Mouse (Mus musculus) CD4-positive, CD25-positive, alpha-beta regulatory T cell (primary cell): Measurements from ENCODE around the gene Olfr1306. TPM values are rescaled to one million over a fixed set of nuclear protein-coding genes. Genes with fewer than 3 reads are reported as not detected.

Source experiments
- polyA plus RNA-seq: library from polyadenylated mRNA; unstranded; fragments of 100-300 nt; shearing (Covaris generic); gene quantifications from one replicate; pipeline ENCODE4 v1.2.1, GENCODE M21; 2017

The Olfr1306 gene
- not detected for polyA plus RNA-seq

DNA sequence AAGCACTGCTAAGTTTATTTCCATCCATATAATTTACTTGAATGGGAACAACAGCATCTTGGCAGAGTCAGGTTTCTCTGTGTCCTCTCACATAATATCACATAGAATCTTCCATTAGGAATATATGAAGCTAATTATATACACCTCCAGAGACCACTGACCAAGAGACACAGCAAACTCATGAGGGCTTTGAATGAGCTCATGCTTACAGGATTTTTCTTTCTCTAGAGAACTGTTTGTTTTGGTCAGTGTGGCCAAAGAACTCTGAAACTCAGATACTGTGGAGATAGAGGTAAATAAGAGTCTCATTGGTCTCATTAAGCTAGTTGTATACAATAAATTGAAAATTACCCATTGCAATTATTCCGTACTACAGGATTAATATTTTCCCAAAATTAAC, at the start of gene Olfr1306:
Olfr1306 (minus strand) TSS at position 101 of the 400 bp plus-strand sequence.

DNA sequence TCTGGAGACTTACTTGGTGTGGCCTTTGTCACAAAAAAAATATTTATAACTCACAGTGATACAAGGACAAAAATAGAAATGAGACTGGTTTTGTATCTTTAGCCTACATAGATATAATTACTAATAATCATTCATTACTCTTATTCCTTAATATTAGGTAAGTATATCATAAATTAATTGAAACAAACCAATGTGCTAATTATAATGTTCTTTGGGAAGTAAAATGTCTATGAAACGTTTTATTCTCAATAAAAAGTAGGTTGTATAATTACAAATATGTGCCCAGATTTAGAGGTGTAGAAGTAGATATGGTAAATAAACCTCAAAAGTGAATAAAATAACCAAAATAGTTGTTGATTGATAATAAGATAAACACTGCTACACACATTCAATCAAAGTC, 48.8 kb upstream of the Olfr1306 start, which contains the start of gene Olfr1308:
Olfr1308 (minus strand) TSS at position 101 of the 400 bp plus-strand sequence.

GRCm38 (mm10) chr2:111949340-111949739, 33.3 kb upstream of the Olfr1306 start, which contains the start of gene Olfr1307:
Olfr1307 (minus strand) TSS chr2:111949440.

DNA sequence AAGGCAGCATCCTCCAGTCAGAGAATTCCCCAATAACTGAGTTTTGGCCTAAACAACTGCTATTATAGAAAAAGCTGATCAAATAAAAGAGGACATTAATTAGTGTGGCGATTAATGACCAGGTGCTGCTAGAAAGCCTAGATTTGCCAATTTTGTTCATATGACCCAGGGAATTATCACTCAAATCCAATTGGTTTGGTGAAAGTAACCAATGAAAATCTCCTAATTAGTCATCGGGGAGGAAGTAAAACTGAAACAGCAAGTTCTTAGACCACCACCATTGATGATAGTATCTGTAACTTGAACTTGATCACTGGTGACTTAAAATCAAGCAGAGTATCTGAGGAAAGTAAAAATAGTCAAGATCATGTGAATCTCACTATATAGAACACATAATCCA, 39.0 kb downstream of the Olfr1306 start, which contains the start of gene Olfr1305:
Olfr1305 (minus strand) TSS at position 101 of the 400 bp plus-strand sequence.

Other genes starting within 250 kb of the Olfr1306 start
- not detected for gene Olfr1301, start 165.3 kb downstream of the Olfr1306 start, polyA plus RNA-seq
- gene Olfr1302, start 138.8 kb downstream of the Olfr1306 start, polyA plus RNA-seq, result not detected
- not detected for gene Olfr1303, start 95.9 kb downstream of the Olfr1306 start, polyA plus RNA-seq
- not detected for gene Olfr1305, start 39.1 kb downstream of the Olfr1306 start, polyA plus RNA-seq
- 0.04 TPM for gene Olfr1307, start 33.2 kb upstream of the Olfr1306 start, polyA plus RNA-seq
- gene Olfr1308, start 48.7 kb upstream of the Olfr1306 start, polyA plus RNA-seq, result not detected
- gene Olfr1309, start 74.0 kb upstream of the Olfr1306 start, polyA plus RNA-seq, result not detected
- not detected for gene Olfr1310, start 96.4 kb upstream of the Olfr1306 start, polyA plus RNA-seq
- gene Olfr1311, start 108.1 kb upstream of the Olfr1306 start, polyA plus RNA-seq, result not detected
- not detected for gene Olfr1312, start 134.0 kb upstream of the Olfr1306 start, polyA plus RNA-seq
- gene Olfr1313, start 161.6 kb upstream of the Olfr1306 start, polyA plus RNA-seq, result not detected
- not detected for gene Olfr1314, start 180.5 kb upstream of the Olfr1306 start, polyA plus RNA-seq
- gene Olfr1315-ps1, start 199.2 kb upstream of the Olfr1306 start, polyA plus RNA-seq, result not detected
- not detected for gene Olfr1316, start 218.7 kb upstream of the Olfr1306 start, polyA plus RNA-seq
- gene Olfr1317, start 224.1 kb upstream of the Olfr1306 start, polyA plus RNA-seq, result not detected
- gene Olfr1318, start 237.9 kb upstream of the Olfr1306 start, polyA plus RNA-seq, result not detected